Mouse (Mus musculus) spleen, adult 2 months (tissue): ENCODE measurements at regions not wholly inside any gene's neighbourhood (a gene's known extent, or its start where the extent isn't known, plus 50 kb on each side); places are given as distances from the start of the nearest gene placed in this dataset.

Source experiments
- DNase-seq, 2 experiments: peaks; one replicate each; pipeline versions ENCODE4 v3.0.0 to v3.0.0-alpha.2; 2012 to 2021; ENCODE audit warnings: low spot score in 2 of 2, low read depth in 1 of 2
- H3K27ac ChIP-seq: fragments of 200-500 bp; 2 replicates; pipeline ENCODE4 v1.5.1; 2012; ENCODE audit warnings: low read length, inconsistent platforms; ENCODE audit not compliant: insufficient read depth
- H3K27me3 ChIP-seq: fragments of 200-500 bp; 2 replicates; pipeline ENCODE4 v1.6.1; 2012; ENCODE audit warnings: mild to moderate bottlenecking, moderate library complexity, low read length, inconsistent platforms; ENCODE audit not compliant: control insufficient read depth, insufficient read depth
- H3K36me3 ChIP-seq: fragments of 200-500 bp; 2 replicates; pipeline ENCODE4 v1.6.1; 2012; ENCODE audit warnings: mild to moderate bottlenecking, low read length, inconsistent platforms; ENCODE audit not compliant: control insufficient read depth, insufficient read depth
- H3K4me1 ChIP-seq: fragments of 200-500 bp; 2 replicates; pipeline ENCODE4 v1.6.1; 2011; ENCODE audit warnings: inconsistent platforms; ENCODE audit not compliant: control insufficient read depth, insufficient read depth, insufficient read length
- H3K4me3 ChIP-seq: fragments of 200-500 bp; 2 replicates; pipeline ENCODE4 v1.5.1; 2011; ENCODE audit warnings: mild to moderate bottlenecking, inconsistent platforms; ENCODE audit not compliant: insufficient read depth, insufficient read length; ENCODE audit errors: extremely low read depth
- CTCF ChIP-seq: fragments of 200-500 bp; IDR thresholded peaks from 2 replicates; pipeline ENCODE4 v1.5.1; 2011; ENCODE audit warnings: mild to moderate bottlenecking, inconsistent platforms; ENCODE audit not compliant: insufficient read depth, insufficient read length, insufficient replicate concordance; ENCODE audit errors: extremely low read depth
- POLR2A ChIP-seq: fragments of 200-500 bp; IDR thresholded peaks from 2 replicates; pipeline ENCODE4 v1.6.1; 2011; ENCODE audit warnings: low read depth, low read length, inconsistent platforms
- WGBS: fragments of 180-500 bp; shearing (Covaris S2); methylation state at CpG from one replicate; pipeline ENCODE4 v1.1.7; 2018; 5-methylcytosine and 5-hydroxymethylcytosine counted together

DNA sequence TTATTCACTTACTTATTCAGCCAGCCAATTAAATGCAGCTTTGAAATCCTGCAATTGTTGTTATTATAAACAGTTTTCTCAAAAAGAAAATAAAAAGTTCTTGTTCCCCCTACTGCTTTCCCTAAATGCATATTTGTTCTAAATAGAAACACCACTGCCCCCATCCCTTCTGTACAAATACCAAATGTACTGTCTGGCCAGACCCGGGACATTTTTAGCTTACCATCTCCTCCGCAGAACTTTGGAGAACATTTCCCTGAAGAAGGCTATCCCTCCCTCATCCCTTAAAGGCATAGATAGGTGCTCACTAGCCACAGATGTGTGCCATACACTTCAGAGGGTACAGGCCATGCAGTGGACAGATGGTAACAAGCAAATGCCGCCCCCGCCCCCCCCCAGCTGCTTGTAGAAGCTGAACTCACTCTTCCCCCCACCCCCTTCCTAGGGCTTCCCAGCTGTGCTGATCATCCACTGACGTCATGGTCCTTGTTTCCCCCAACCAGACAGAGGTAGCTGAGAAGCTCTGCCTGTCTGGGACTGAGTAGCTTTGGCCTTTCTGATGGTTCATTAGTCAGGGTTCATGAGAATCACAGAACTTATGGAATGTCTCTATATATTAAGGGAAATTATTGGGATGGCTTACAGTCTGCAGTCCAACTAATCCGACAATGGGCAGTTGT is 98.9 kb upstream of the Rbpj start:
- Histone ChIP-seq H3K4me3 (no peak overlapping the region), H3K4me1 (no peaks in the 10 kb centered on the region), H3K27ac (no peak overlapping the region), H3K36me3 (no peaks in the 10 kb centered on the region), H3K27me3 (no peaks in the 10 kb centered on the region)
- DNase-seq, result no peak
- 90% methylated on average over 6 of the region's 6 CpGs for WGBS
- TF ChIP-seq POLR2A (no peak), CTCF (no peak)

GRCm38 (mm10) chr5:53370272-53370671 is 95.7 kb upstream of the Rbpj start:
- H3K4me1 ChIP-seq, result no peaks in the 10 kb centered on the region
- no peaks in the 10 kb centered on the region for H3K36me3 ChIP-seq
- no peak for DNase-seq
- no peak overlapping the region for H3K27ac ChIP-seq
- no peaks in the 10 kb centered on the region for H3K27me3 ChIP-seq
- TF ChIP-seq CTCF, result no peak
- no peak for TF ChIP-seq POLR2A
- 94% methylated on average over 7 of the region's 7 CpGs for WGBS
- no peak overlapping the region for H3K4me3 ChIP-seq

GRCm38 (mm10) chr5:53371638-53372037 is 94.3 kb upstream of the Rbpj start:
- Histone ChIP-seq H3K4me1 (no peaks in the 10 kb centered on the region), H3K36me3 (no peaks in the 10 kb centered on the region), H3K27me3 (no peaks in the 10 kb centered on the region), H3K4me3 (no peak overlapping the region), H3K27ac (no peak overlapping the region)
- no peak for DNase-seq
- TF ChIP-seq POLR2A (no peak), CTCF (no peak)
- 94% methylated on average over 3 of the region's 3 CpGs for WGBS

DNA sequence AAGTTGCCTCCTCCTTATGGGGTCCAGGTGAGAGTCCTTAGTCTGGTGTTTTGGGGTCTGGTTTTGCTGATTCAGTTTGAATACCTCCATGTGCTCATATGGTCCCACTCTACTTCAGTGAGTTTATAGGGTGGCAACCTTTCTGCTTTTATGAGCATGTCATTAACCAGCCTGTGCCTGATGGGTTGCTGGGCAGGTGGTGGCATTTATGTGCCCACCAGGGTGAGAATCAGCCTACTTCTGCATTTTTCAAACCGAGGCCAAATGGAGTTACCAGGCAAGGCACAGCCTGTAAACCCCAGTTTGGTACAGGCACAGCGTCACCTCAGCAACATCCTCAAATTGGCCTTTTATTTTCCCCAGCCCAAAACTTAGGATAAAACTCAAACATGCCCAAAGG is 92.6 kb upstream of the Rbpj start:
- Histone ChIP-seq H3K36me3 (no peaks in the 10 kb centered on the region), H3K27me3 (no peaks in the 10 kb centered on the region), H3K4me3 (no peak overlapping the region), H3K4me1 (peaks cover 1% of the 10 kb centered on the region; the same call in 1 of the 2 replicates), H3K27ac (no peak overlapping the region)
- TF ChIP-seq CTCF (no peak), POLR2A (no peak)
- DNase-seq, result no peak
- 22% methylated on average over 2 of the region's 2 CpGs for WGBS

- no peak for DNase-seq
- Histone ChIP-seq H3K27ac (no peak overlapping the region), H3K4me1 (peaks cover 4% of the 10 kb centered on the region; the same call in 1 of the 2 replicates), H3K36me3 (no peaks in the 10 kb centered on the region), H3K27me3 (no peaks in the 10 kb centered on the region), H3K4me3 (no peak overlapping the region)
- WGBS, result 79% methylated on average over 7 of the region's 7 CpGs
- TF ChIP-seq POLR2A, result no peak
- no peak for TF ChIP-seq CTCF
Measured at GRCm38 (mm10) chr5:53376856-53377255, 89.1 kb upstream of the Rbpj start.

DNA sequence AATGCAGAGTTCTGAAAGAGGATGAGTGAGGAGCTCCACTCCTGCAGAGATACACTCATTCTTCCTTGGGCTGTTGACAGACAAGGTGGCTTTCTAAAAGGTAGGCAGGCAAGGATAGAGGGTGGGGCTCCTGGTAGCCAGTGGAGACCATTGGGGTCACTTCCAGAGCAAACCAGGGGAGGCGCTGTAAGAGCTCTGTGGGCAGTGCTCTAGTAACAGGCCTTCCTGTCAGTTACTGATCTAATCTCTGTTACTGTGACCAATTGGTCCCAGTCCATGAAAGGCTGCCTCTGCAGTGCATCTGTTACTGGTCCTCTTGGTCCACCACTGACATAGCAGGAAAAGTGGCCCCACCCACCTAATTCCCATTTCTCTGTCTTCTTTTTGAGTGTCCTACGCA is 88.3 kb upstream of the Rbpj start:
- Histone ChIP-seq H3K27me3 (no peaks in the 10 kb centered on the region), H3K36me3 (no peaks in the 10 kb centered on the region), H3K4me3 (no peak overlapping the region), H3K27ac (no peak overlapping the region), H3K4me1 (peaks cover 4% of the 10 kb centered on the region; the same call in 1 of the 2 replicates)
- TF ChIP-seq POLR2A (no peak), CTCF (no peak)
- no peak for DNase-seq
- 89% methylated on average over 2 of the region's 2 CpGs for WGBS

DNA sequence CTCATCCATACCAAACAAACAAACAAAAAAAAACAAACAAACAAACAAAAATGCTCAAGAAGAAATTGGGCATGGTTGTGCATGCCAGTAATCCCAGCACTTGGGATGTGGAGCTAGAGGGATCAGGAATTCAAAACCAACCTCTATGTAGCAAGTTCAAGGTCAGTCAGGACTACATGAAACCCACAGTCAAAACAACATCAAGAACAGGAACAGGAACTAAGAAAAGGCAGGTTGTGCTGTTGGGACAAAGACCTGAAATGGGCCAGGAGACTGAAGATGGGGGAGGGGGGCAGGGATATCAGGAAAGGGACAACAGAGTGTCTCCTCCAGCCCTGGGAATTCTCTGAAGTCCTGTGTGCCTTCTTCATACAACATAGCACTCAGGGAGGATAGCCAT is 87.8 kb upstream of the Rbpj start:
- no peak overlapping the region for H3K4me3 ChIP-seq
- no peak for TF ChIP-seq CTCF
- no peak for TF ChIP-seq POLR2A
- DNase-seq, result no peak
- H3K4me1 ChIP-seq, result peaks cover 4% of the 10 kb centered on the region; the same call in 1 of the 2 replicates
- H3K27ac ChIP-seq, result peak overlapping the region; percentile 21; the same call in 1 of the 2 replicates
- no peaks in the 10 kb centered on the region for H3K27me3 ChIP-seq
- no peaks in the 10 kb centered on the region for H3K36me3 ChIP-seq
